Mouse (Mus musculus): ENCODE results near the gene L2hgdh. TPM values are rescaled to one million over a fixed set of nuclear protein-coding genes. Genes with fewer than 3 reads are reported as not detected.

L2hgdh gene
- polyA plus RNA-seq, 1 experiment from 2014 or later, result 11.1 TPM

- Histone ChIP-seq H3K27me3 (ENCODE audit: control insufficient read depth, insufficient read depth, low read length) (no peaks in the 10 kb centered on the region), H3K4me2 (replicated peaks) (no peak overlapping the region), H3K9me3 (ENCODE audit: control insufficient read depth, low read length) (no peaks in the 10 kb centered on the region), H3K4me3 (replicated peaks; ENCODE audit: low read length) (no peak overlapping the region), H3K4me1 (replicated peaks; ENCODE audit: control insufficient read depth, insufficient read depth, low read length) (no peaks in the 10 kb centered on the region), H3K9ac (no peak overlapping the region), H3K36me3 (replicated peaks; ENCODE audit: control insufficient read depth, insufficient read depth) (no peaks in the 10 kb centered on the region), H3K27ac (no peak overlapping the region)
- peak; percentile 70 for DNase-seq (ENCODE audit: low spot score)
- 16% methylated on average over 2 of the region's 2 CpGs for WGBS
- ATAC-seq (ENCODE audit: low FRiP score), result no peak
Observed at GRCm38 (mm10) chr12:69733518-69733917, 8.8 kb upstream of the L2hgdh start.

DNA sequence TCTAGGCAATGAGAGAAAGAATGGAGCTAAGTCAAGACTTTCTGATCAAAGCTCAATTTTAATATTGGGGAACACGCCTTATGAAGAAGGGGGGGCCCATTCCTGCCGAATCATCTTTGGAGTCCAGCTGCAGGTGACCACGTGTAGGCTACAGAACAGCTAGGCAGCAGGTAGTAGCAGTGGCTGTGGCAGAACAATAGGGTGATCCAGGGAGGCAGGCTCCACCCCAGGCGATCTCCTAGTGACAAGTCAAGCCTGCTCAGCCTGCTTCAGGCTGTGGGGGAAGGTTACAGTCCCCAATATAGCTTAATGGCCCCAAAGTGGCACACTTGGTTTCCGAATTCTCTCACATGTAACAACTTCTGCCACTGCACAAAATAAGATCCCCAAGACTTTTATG is 7.5 kb upstream of the L2hgdh start:
- H3K4me1 ChIP-seq (replicated peaks; ENCODE audit: control insufficient read depth, insufficient read depth, low read length), result no peaks in the 10 kb centered on the region
- H3K9me3 ChIP-seq (ENCODE audit: control insufficient read depth, low read length), result no peaks in the 10 kb centered on the region
- ATAC-seq (ENCODE audit: low FRiP score), result no peak
- H3K36me3 ChIP-seq (replicated peaks; ENCODE audit: control insufficient read depth, insufficient read depth), result no peaks in the 10 kb centered on the region
- no peak overlapping the region for H3K4me2 ChIP-seq (replicated peaks)
- no peak overlapping the region for H3K4me3 ChIP-seq (replicated peaks; ENCODE audit: low read length)
- H3K27me3 ChIP-seq (ENCODE audit: control insufficient read depth, insufficient read depth, low read length), result no peaks in the 10 kb centered on the region
- WGBS, result 42% methylated on average over 5 of the region's 5 CpGs
- DNase-seq (ENCODE audit: low spot score), result no peak
- H3K27ac ChIP-seq, result no peak overlapping the region
- H3K9ac ChIP-seq, result no peak overlapping the region

- Histone ChIP-seq H3K36me3 (replicated peaks; ENCODE audit: control insufficient read depth, insufficient read depth) (no peaks in the 10 kb centered on the region), H3K27ac (no peak overlapping the region), H3K27me3 (ENCODE audit: control insufficient read depth, insufficient read depth, low read length) (no peaks in the 10 kb centered on the region), H3K9ac (no peak overlapping the region), H3K4me3 (replicated peaks; ENCODE audit: low read length) (no peak overlapping the region), H3K4me1 (replicated peaks; ENCODE audit: control insufficient read depth, insufficient read depth, low read length) (peaks cover 5% of the 10 kb centered on the region), H3K4me2 (replicated peaks) (no peak overlapping the region), H3K9me3 (ENCODE audit: control insufficient read depth, low read length) (no peaks in the 10 kb centered on the region)
- WGBS, result 72% methylated on average over 1 of the region's 1 CpGs
- ATAC-seq (ENCODE audit: low FRiP score), result no peak
- no peak for DNase-seq (ENCODE audit: low spot score)
Observed at GRCm38 (mm10) chr12:69730306-69730705, 5.6 kb upstream of the L2hgdh start.

DNA sequence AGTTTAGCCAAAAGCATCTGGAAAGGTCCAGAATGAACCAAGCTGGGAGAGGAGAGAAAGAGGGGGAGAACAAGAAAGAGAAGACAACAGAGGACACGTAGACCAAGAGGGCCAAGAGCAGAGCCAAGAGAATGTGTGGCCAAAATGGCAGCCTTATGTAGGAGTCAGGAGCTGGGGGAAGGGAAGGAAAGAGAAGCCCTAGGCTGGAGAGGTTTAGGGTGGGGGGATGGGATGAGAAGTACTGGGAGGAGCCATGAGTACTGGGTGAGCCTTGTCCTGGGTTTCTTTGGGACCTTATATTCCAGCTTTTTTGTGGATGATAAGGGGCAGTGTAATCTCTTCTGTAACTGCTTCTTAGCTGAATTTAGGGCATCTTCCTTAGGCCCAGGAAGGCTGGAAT is 4.6 kb upstream of the L2hgdh start:
- H3K4me3 ChIP-seq (replicated peaks; ENCODE audit: low read length), result no peak overlapping the region
- DNase-seq (ENCODE audit: low spot score) (no peak), ATAC-seq (ENCODE audit: low FRiP score) (no peak)
- no peak overlapping the region for H3K4me2 ChIP-seq (replicated peaks)
- H3K36me3 ChIP-seq (replicated peaks; ENCODE audit: control insufficient read depth, insufficient read depth), result no peaks in the 10 kb centered on the region
- H3K9ac ChIP-seq, result no peak overlapping the region
- H3K27ac ChIP-seq, result no peak overlapping the region
- 100% methylated on average over 1 of the region's 1 CpGs for WGBS
- no peaks in the 10 kb centered on the region for H3K27me3 ChIP-seq (ENCODE audit: control insufficient read depth, insufficient read depth, low read length)
- peaks cover 6% of the 10 kb centered on the region for H3K4me1 ChIP-seq (replicated peaks; ENCODE audit: control insufficient read depth, insufficient read depth, low read length)
- no peaks in the 10 kb centered on the region for H3K9me3 ChIP-seq (ENCODE audit: control insufficient read depth, low read length)

DNA sequence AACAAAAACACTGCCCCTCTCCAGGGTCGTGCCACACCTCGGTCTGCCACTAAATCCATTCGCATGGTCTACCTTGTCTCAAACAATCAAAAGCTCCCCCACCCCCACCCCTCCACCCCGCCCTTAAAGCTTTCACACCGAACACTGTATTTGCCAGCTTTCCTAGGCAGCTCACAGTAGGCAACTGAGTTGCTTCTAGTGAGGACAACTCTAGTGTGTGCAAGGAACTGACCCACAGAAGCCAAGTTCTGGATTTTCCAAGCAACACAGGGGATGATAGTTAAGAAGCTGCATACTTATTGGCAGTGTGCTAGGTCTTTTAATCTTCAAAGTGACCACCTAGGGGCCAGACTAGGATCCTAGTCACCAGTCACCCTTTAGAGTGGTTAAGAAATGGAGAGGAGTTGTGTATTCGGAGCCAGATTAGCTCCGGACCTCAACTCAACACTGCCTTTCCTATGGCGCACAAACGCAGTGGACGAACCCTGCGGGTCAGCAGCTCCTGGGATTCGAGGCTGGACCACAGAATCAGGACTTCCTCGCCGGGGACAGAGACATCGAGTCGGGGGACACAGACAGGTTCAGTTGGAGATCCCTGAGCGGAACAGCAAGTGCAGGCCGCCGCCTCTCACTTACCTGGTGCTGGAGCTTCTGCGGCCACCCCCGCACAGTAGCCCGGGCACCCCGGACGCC is 509 bp downstream of the L2hgdh start:
- peaks cover 10% of the 10 kb centered on the region; the same call in 1 of the 2 replicates for H3K36me3 ChIP-seq (replicated peaks; ENCODE audit: control insufficient read depth, insufficient read depth)
- peak; percentile 24 for DNase-seq (ENCODE audit: low spot score)
- H3K27me3 ChIP-seq (ENCODE audit: control insufficient read depth, insufficient read depth, low read length), result no peaks in the 10 kb centered on the region
- peak overlapping the region; percentile 94 for H3K4me2 ChIP-seq (replicated peaks)
- H3K27ac ChIP-seq, result 0 out of 2 replicates have a peak overlapping the region, but pooled peaks have one; percentile 74
- H3K9me3 ChIP-seq (ENCODE audit: control insufficient read depth, low read length), result peaks cover 7% of the 10 kb centered on the region; the same call in 1 of the 2 replicates
- H3K9ac ChIP-seq, result peak overlapping the region; percentile 71
- H3K4me1 ChIP-seq (replicated peaks; ENCODE audit: control insufficient read depth, insufficient read depth, low read length), result peaks cover 6% of the 10 kb centered on the region
- ATAC-seq (ENCODE audit: low FRiP score), result peak; percentile 21; the same call in 1 of the 2 replicates
- WGBS, result 3% methylated on average over 24 of the region's 24 CpGs
- peak overlapping the region; percentile 58 for H3K4me3 ChIP-seq (replicated peaks; ENCODE audit: low read length)

GRCm38 (mm10) chr12:69723376-69723775 is 1.3 kb downstream of the L2hgdh start:
- Histone ChIP-seq H3K9me3 (ENCODE audit: control insufficient read depth, low read length) (peaks cover 10% of the 10 kb centered on the region), H3K9ac (no peak overlapping the region), H3K27ac (no peak overlapping the region), H3K4me1 (replicated peaks; ENCODE audit: control insufficient read depth, insufficient read depth, low read length) (peaks cover 6% of the 10 kb centered on the region), H3K36me3 (replicated peaks; ENCODE audit: control insufficient read depth, insufficient read depth) (peaks cover 10% of the 10 kb centered on the region; the same call in 1 of the 2 replicates), H3K27me3 (ENCODE audit: control insufficient read depth, insufficient read depth, low read length) (no peaks in the 10 kb centered on the region), H3K4me2 (replicated peaks) (peak overlapping the region; percentile 94), H3K4me3 (replicated peaks; ENCODE audit: low read length) (0 out of 2 replicates have a peak overlapping the region, but pooled peaks have one; percentile 58)
- WGBS, result 69% methylated on average over 2 of the region's 2 CpGs
- DNase-seq (ENCODE audit: low spot score) (no peak), ATAC-seq (ENCODE audit: low FRiP score) (no peak)

- H3K27me3 ChIP-seq (ENCODE audit: control insufficient read depth, insufficient read depth, low read length), result no peaks in the 10 kb centered on the region
- H3K36me3 ChIP-seq (replicated peaks; ENCODE audit: control insufficient read depth, insufficient read depth), result peaks cover 14% of the 10 kb centered on the region; the same call in 1 of the 2 replicates
- WGBS, result 94% methylated on average over 3 of the region's 3 CpGs
- DNase-seq (ENCODE audit: low spot score) (no peak), ATAC-seq (ENCODE audit: low FRiP score) (no peak)
- H3K4me2 ChIP-seq (replicated peaks), result no peak overlapping the region
- H3K4me1 ChIP-seq (replicated peaks; ENCODE audit: control insufficient read depth, insufficient read depth, low read length), result peaks cover 6% of the 10 kb centered on the region
- peaks cover 14% of the 10 kb centered on the region for H3K9me3 ChIP-seq (ENCODE audit: control insufficient read depth, low read length)
- no peak overlapping the region for H3K4me3 ChIP-seq (replicated peaks; ENCODE audit: low read length)
- no peak overlapping the region for H3K27ac ChIP-seq
- no peak overlapping the region for H3K9ac ChIP-seq
Observed at GRCm38 (mm10) chr12:69722857-69723256, 1.8 kb downstream of the L2hgdh start.

DNA sequence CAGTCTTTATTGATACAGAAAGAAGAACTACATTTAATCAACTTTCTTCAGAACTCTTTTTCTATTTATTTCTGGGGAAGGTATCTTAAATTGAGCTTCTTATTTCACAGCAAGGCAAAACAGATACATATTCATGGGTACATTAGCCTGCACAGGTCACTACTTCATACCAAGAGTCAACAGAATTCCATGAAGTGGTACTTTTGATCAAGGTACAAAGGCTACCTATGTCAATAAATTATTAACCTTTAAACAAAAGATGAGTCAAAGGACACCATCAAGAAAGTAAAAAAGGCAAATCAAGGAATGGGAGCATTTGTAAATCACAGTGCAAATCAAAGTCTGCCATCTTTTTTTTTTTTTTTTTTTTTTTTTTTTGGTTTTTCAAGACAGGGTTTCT is 11.0 kb downstream of the L2hgdh start:
- Histone ChIP-seq H3K9ac (no peak overlapping the region), H3K4me3 (replicated peaks; ENCODE audit: low read length) (no peak overlapping the region), H3K27ac (no peak overlapping the region), H3K4me2 (replicated peaks) (no peak overlapping the region), H3K27me3 (ENCODE audit: control insufficient read depth, insufficient read depth, low read length) (no peaks in the 10 kb centered on the region), H3K36me3 (replicated peaks; ENCODE audit: control insufficient read depth, insufficient read depth) (peaks cover 15% of the 10 kb centered on the region), H3K4me1 (replicated peaks; ENCODE audit: control insufficient read depth, insufficient read depth, low read length) (no peaks in the 10 kb centered on the region), H3K9me3 (ENCODE audit: control insufficient read depth, low read length) (peaks cover 5% of the 10 kb centered on the region; the same call in 1 of the 2 replicates)
- ATAC-seq (ENCODE audit: low FRiP score) (no peak), DNase-seq (ENCODE audit: low spot score) (no peak)

- peaks cover 14% of the 10 kb centered on the region; the same call in 1 of the 2 replicates for H3K36me3 ChIP-seq (replicated peaks; ENCODE audit: control insufficient read depth, insufficient read depth)
- no peak overlapping the region for H3K27ac ChIP-seq
- H3K4me3 ChIP-seq (replicated peaks; ENCODE audit: low read length), result no peak overlapping the region
- DNase-seq (ENCODE audit: low spot score), result no peak
- no peak overlapping the region for H3K9ac ChIP-seq
- ATAC-seq (ENCODE audit: low FRiP score), result no peak
- 91% methylated on average over 11 of the region's 11 CpGs for WGBS
- H3K27me3 ChIP-seq (ENCODE audit: control insufficient read depth, insufficient read depth, low read length), result no peaks in the 10 kb centered on the region
- H3K9me3 ChIP-seq (ENCODE audit: control insufficient read depth, low read length), result no peaks in the 10 kb centered on the region
- no peak overlapping the region for H3K4me2 ChIP-seq (replicated peaks)
- H3K4me1 ChIP-seq (replicated peaks; ENCODE audit: control insufficient read depth, insufficient read depth, low read length), result no peaks in the 10 kb centered on the region
Observed at GRCm38 (mm10) chr12:69704799-69705458, 19.7 kb downstream of the L2hgdh start.
